Mouse (Mus musculus): Measurements from ENCODE around the gene Lhx3.

- no peak for TF ChIP-seq ZC3H11A (IDR thresholded peaks at IDR 0.05; ENCODE audit: borderline replicate concordance, low read depth, low read length)
- TF ChIP-seq MAFK (IDR thresholded peaks at IDR 0.05; ENCODE audit: insufficient read depth, low read depth, low read length) = no peak
- TF ChIP-seq HCFC1 (IDR thresholded peaks at IDR 0.05; ENCODE audit: borderline replicate concordance, insufficient read depth, low read length) = no peak
- no peak for TF ChIP-seq CHD2 (IDR thresholded peaks at IDR 0.05; ENCODE audit: low read depth, low read length)
- TF ChIP-seq ZNF384 (IDR thresholded peaks at IDR 0.05; ENCODE audit: low read depth, low read length) = no peak
Observed at GRCm38 (mm10) chr2:26223961-26224360, 15.9 kb upstream of the Lhx3 start.

Measured in ES-E14 (cell line).